29 mouse cellular contexts compared by ENCODE assay signal in the genomic region with DNA sequence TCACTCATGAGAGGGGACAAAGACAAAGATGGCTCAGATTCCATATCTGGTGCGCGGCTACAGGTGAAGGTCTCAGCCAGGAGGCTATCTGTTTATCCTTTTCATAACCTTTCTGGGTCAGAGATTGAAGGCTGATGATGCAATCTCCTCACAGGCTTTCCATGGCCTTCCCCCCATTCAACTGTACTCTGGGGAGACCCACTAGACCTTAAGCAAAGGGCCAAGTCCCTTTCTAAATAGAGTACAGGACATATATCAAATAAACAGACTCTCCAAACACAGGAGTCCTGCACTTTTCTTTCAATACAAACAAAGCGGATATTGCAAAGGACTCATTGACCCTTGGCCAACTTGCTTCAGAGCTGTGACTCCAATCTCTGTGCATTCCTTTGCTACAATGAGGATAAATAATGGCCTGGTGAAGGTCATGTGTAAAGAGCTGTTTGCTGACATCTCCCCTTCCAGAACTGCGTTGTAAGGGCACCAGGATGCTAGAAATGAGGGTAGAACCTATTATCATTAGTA.
DNase-seq lines count a peak whose midpoint lies in the region; TF ChIP-seq lines count a peak whose summit lies in the region.
"Had no signal": no experiment of that assay in that cellular context is flagged by ENCODE, and none has a peak within 500 bp of the region (broad histone marks: within the 10 kb centered on the region; RNA-seq: fewer than 3 reads in every experiment).

No protein-coding gene starts in this region.

- DNase-seq in adrenal gland, adult 2 months, result peak; percentile 26
- DNase-seq in adrenal gland, postnatal 25 days, result no peak
- peak; percentile 82 for DNase-seq in liver, adult 2 months (ENCODE audit: extremely low read depth, low read depth, low spot score)
- DNase-seq in liver, result no peak
- DNase-seq in lung, postnatal 36 days, result peak; percentile 26
- no peak for DNase-seq in lung, adult 2 months
- DNase-seq in limb, embryonic 10.5 days (ENCODE audit: low spot score), result no peak
- no peak for DNase-seq in urinary bladder, postnatal 14 days (ENCODE audit: low spot score)
- DNase-seq: cerebellum, adult 11 months; cerebellum, adult 9-11 months; forebrain, postnatal 0 days; kidney, adult 9 months; kidney, postnatal 14 days; layer of hippocampus, adult 9-11 months; lung, embryonic 14.5 days; right cerebral cortex, adult 18-20 months; spleen, adult 18-20 months; thymus, postnatal 14 days had no signal

- H3K36me3 ChIP-seq in liver, adult 2 months (ENCODE audit: control insufficient read depth, insufficient read depth, low read length), result no peaks in the 10 kb centered on the region
- H3K36me3 ChIP-seq in limb, embryonic 10.5 days, result no peaks in the 10 kb centered on the region
- H3K36me3 ChIP-seq: embryonic facial prominence, embryonic 10.5 days; embryonic facial prominence, embryonic 15.5 days; forebrain, embryonic 12.5 days; heart, embryonic 12.5 days; hindbrain, embryonic 13.5 days; midbrain, embryonic 10.5 days; midbrain, embryonic 15.5 days; neural tube, embryonic 12.5 days had no signal

- H3K27me3 ChIP-seq in liver, adult 2 months (ENCODE audit: control insufficient read depth, insufficient read depth, low read length), result no peaks in the 10 kb centered on the region
- no peaks in the 10 kb centered on the region for H3K27me3 ChIP-seq in limb, embryonic 10.5 days (ENCODE audit: low read depth, poor library complexity, severe bottlenecking)
- H3K27me3 ChIP-seq: CH12.LX; embryonic facial prominence, embryonic 15.5 days; forebrain, embryonic 12.5 days; heart, embryonic 12.5 days; hindbrain, embryonic 13.5 days; midbrain, embryonic 15.5 days; neural tube, embryonic 12.5 days had no signal

- WGBS in liver, adult 2 months, result 27% methylated on average over 4 of the region's 4 CpGs
- 65% methylated on average over 4 of the region's 4 CpGs for WGBS in lung, adult 2 months
- 89% methylated on average over 4 of the region's 4 CpGs for WGBS in limb, embryonic 10.5 days

- H3K9me3 ChIP-seq in limb, embryonic 10.5 days (replicated peaks), result no peaks in the 10 kb centered on the region
- H3K9me3 ChIP-seq: embryonic facial prominence, embryonic 10.5 days; embryonic facial prominence, embryonic 15.5 days; forebrain, embryonic 12.5 days; heart, embryonic 12.5 days; hindbrain, embryonic 13.5 days; midbrain, embryonic 10.5 days; midbrain, embryonic 15.5 days; neural tube, embryonic 12.5 days had no signal

- no peak overlapping the region for H3K9ac ChIP-seq in liver, adult 2 months (ENCODE audit: low read depth, low read length)
- H3K9ac ChIP-seq: embryonic facial prominence, embryonic 15.5 days; forebrain, embryonic 12.5 days; forebrain, postnatal 0 days; heart, embryonic 12.5 days; hindbrain, embryonic 13.5 days; lung, embryonic 14.5 days; midbrain, embryonic 15.5 days; neural tube, embryonic 12.5 days had no signal

- TF ChIP-seq CTCF in liver, adult 2 months (IDR thresholded peaks at IDR 0.05; ENCODE audit: low read depth, low read length), result no peak
- TF ChIP-seq CTCF in lung, adult 2 months (IDR thresholded peaks at IDR 0.05; ENCODE audit: insufficient read depth, low read length), result no peak

- no peaks in the 10 kb centered on the region for H3K79me2 ChIP-seq in liver, adult 2 months (ENCODE audit: control insufficient read depth, insufficient read depth, low read length)

- no peak for TF ChIP-seq POLR2A in liver, adult 2 months (IDR thresholded peaks at IDR 0.05; ENCODE audit: extremely low read depth, insufficient read depth, low read length)
- no peak for TF ChIP-seq POLR2A in lung, adult 2 months (IDR thresholded peaks at IDR 0.05; ENCODE audit: borderline replicate concordance, extremely low read depth, low read depth, low read length)

- H3K4me3 ChIP-seq in liver, adult 2 months (ENCODE audit: insufficient read depth, low read depth, low read length), result no peak overlapping the region
- no peak overlapping the region for H3K4me3 ChIP-seq in lung, adult 2 months (replicated peaks; ENCODE audit: extremely low read depth, low read depth, low read length)
- H3K4me3 ChIP-seq in limb, embryonic 10.5 days, result no peak overlapping the region
- H3K4me3 ChIP-seq: embryonic facial prominence, embryonic 10.5 days; embryonic facial prominence, embryonic 15.5 days; forebrain, embryonic 12.5 days; heart, adult 2 months; heart, embryonic 12.5 days; hindbrain, embryonic 13.5 days; midbrain, embryonic 10.5 days; midbrain, embryonic 15.5 days; myocyte; neural tube, embryonic 12.5 days had no signal

- H3K27ac ChIP-seq in liver, adult 2 months (replicated peaks; ENCODE audit: insufficient read depth, low read depth, low read length), result no peak overlapping the region
- H3K27ac ChIP-seq in limb, embryonic 10.5 days, result no peak overlapping the region
- H3K27ac ChIP-seq: embryonic facial prominence, embryonic 10.5 days; embryonic facial prominence, embryonic 15.5 days; forebrain, embryonic 12.5 days; heart, adult 2 months; hindbrain, embryonic 13.5 days; midbrain, embryonic 10.5 days; midbrain, embryonic 15.5 days; neural tube, embryonic 12.5 days had no signal

- H3K4me1 ChIP-seq in liver, adult 2 months (ENCODE audit: control insufficient read depth, insufficient read depth, low read length), result peaks cover 6% of the 10 kb centered on the region
- H3K4me1 ChIP-seq in lung, adult 2 months (ENCODE audit: control insufficient read depth, insufficient read depth, low read length), result peaks cover 3% of the 10 kb centered on the region; the same call in 1 of the 2 replicates
- H3K4me1 ChIP-seq in limb, embryonic 10.5 days, result peaks cover 8% of the 10 kb centered on the region; the same call in 1 of the 2 replicates
- H3K4me1 ChIP-seq: neural tube, embryonic 12.5 days had no signal

Comparison
In these comparisons a context has a peak if more than half of its experiments do, and no peak if none do; other contexts are left out.
1. DNase-seq: peak in adrenal gland, adult 2 months (single experiment), liver, adult 2 months (single experiment) and lung, postnatal 36 days (single experiment); none in adrenal gland, postnatal 25 days (single experiment), liver (single experiment), lung, adult 2 months (single experiment), limb, embryonic 10.5 days (single experiment) and urinary bladder, postnatal 14 days (single experiment).